Mouse (Mus musculus) skeletal muscle tissue, adult 2 months (tissue): ENCODE data around the gene Tgif2lx1.
"Not testable (repeated sequence)": the region's sequence is repeated elsewhere in the genome, so short reads cannot be mapped to it uniquely, and the experiment has no call there.

Experiments
- DNase-seq: peaks from one replicate; pipeline ENCODE4 v3.0.0-alpha.2; 2012; ENCODE audit warnings: low read depth, low spot score

Gene Tgif2lx1

GRCm38 (mm10) chrX:118480637-118481036 lies at the start of gene Tgif2lx1:
Gene Tgif2lx1 (minus strand): TSS chrX:118480737.
- not testable (repeated sequence) for DNase-seq
